Mouse (Mus musculus) erythroblast, embryonic 14.5 days (primary cell): ENCODE data around the gene Sbk1.

Experiments
- GATA1 ChIP-seq: IDR thresholded peaks from 2 replicates; pipeline ENCODE4 v1.6.1; 2012; ENCODE audit warnings: low read length, inconsistent platforms, mixed read lengths
- TAL1 ChIP-seq: IDR thresholded peaks from 3 replicates; pipeline ENCODE4 v1.6.1; 2012; ENCODE audit warnings: low read length, inconsistent platforms, mixed read lengths

- TF ChIP-seq GATA1 (no peak), TAL1 (no peak)
Observed at GRCm38 (mm10) chr7:126266372-126266870, 6.0 kb upstream of the Sbk1 start.
